In genomic region chr11:3789919-3790318, GRCm38 (mm10) we compare ENCODE assay signal across 17 mouse cellular contexts.
"Had no signal": no experiment of that assay in that cellular context is flagged by ENCODE, and none has a peak within 500 bp of the region (broad histone marks: within the 10 kb centered on the region; RNA-seq: fewer than 3 reads in every experiment).

No protein-coding gene starts in this region.

- H3K9me3 ChIP-seq: limb, embryonic 10.5 days; liver, embryonic 12.5 days; neural tube, embryonic 13.5 days had no signal

- H3K27ac ChIP-seq: hindbrain, embryonic 14.5 days; limb, embryonic 10.5 days; liver, embryonic 12.5 days; neural tube, embryonic 13.5 days had no signal

- DNase-seq: layer of hippocampus, adult 9-11 months; lung, embryonic 14.5 days; lung, postnatal 10 days; lung, postnatal 4 days; retina, postnatal 1 day; right cerebral cortex, postnatal 4 days; spleen, adult 18-20 months; thymus, adult 18-20 months; thymus, postnatal 25 days had no signal

- ATAC-seq: intestine, embryonic 16.5 days; liver, embryonic 12.5 days; midbrain, embryonic 16.5 days had no signal

- H3K4me3 ChIP-seq: limb, embryonic 10.5 days; liver, embryonic 12.5 days; megakaryocyte, embryonic 14.5 days; neural tube, embryonic 13.5 days had no signal

- H3K27me3 ChIP-seq: neural tube, embryonic 13.5 days had no signal

- H3K9ac ChIP-seq: hindbrain, embryonic 14.5 days; liver, embryonic 12.5 days; lung, embryonic 14.5 days; neural tube, embryonic 13.5 days had no signal

- H3K36me3 ChIP-seq: limb, embryonic 10.5 days; liver, embryonic 12.5 days; neural tube, embryonic 13.5 days had no signal

- H3K4me1 ChIP-seq: limb, embryonic 10.5 days; liver, embryonic 12.5 days; megakaryocyte, embryonic 14.5 days; neural tube, embryonic 13.5 days had no signal

- H3K4me2 ChIP-seq: hindbrain, embryonic 14.5 days; liver, embryonic 12.5 days; lung, embryonic 14.5 days; midbrain, embryonic 11.5 days; neural tube, embryonic 13.5 days had no signal
